Mouse (Mus musculus) limb, embryonic 14.5 days (tissue): ENCODE results near the gene Cops8. TPM values are rescaled to one million over a fixed set of nuclear protein-coding genes. Genes with fewer than 3 reads are reported as not detected.

Source experiments
- ATAC-seq: fragments of 200-750 bp; cut with Nextera tagmentation; 2 replicates; pipeline ENCODE4 v1.8.0; 2017; ENCODE audit warnings: low read depth, moderate number of reproducible peaks, moderate TSS enrichment; ENCODE audit not compliant: low FRiP score
- DNase-seq: peaks from one replicate; pipeline ENCODE4 v3.0.0-alpha.2; 2015; ENCODE audit warnings: low spot score
- H3K27ac ChIP-seq: fragments of 300-500 bp; sonication (generic); replicated peaks from 2 replicates; pipeline ENCODE4 v1.5.1; 2014; ENCODE audit warnings: low read depth, mild to moderate bottlenecking, low read length, moderate library complexity, mixed read lengths
- H3K27me3 ChIP-seq: fragments of 300-500 bp; sonication (generic); 2 replicates; pipeline ENCODE4 v1.6.1; 2014; ENCODE audit warnings: low read length, mixed read lengths; ENCODE audit not compliant: control insufficient read depth, insufficient read depth
- H3K36me3 ChIP-seq: fragments of 300-500 bp; sonication (generic); 2 replicates; pipeline ENCODE4 v1.6.1; 2014; ENCODE audit warnings: mild to moderate bottlenecking, low read length, moderate library complexity, mixed read lengths; ENCODE audit not compliant: control insufficient read depth, insufficient read depth
- H3K4me1 ChIP-seq: fragments of 300-500 bp; sonication (generic); 2 replicates; pipeline ENCODE4 v1.6.1; 2014; ENCODE audit warnings: antibody characterized with exemption, low read length, mixed read lengths; ENCODE audit not compliant: control insufficient read depth, insufficient read depth
- H3K4me2 ChIP-seq: fragments of 300-500 bp; sonication (generic); replicated peaks from 2 replicates; pipeline ENCODE4 v1.6.1; 2014; ENCODE audit warnings: low read depth, mild to moderate bottlenecking, low read length, moderate library complexity; ENCODE audit not compliant: severe bottlenecking
- H3K4me3 ChIP-seq: fragments of 300-500 bp; sonication (generic); replicated peaks from 2 replicates; pipeline ENCODE4 v1.5.1; 2014; ENCODE audit warnings: low read length
- H3K9ac ChIP-seq: fragments of 300-500 bp; sonication (generic); 2 replicates; pipeline ENCODE4 v1.6.1; 2014; ENCODE audit warnings: mild to moderate bottlenecking, low read depth, low read length, moderate library complexity; ENCODE audit not compliant: severe bottlenecking
- H3K9me3 ChIP-seq: fragments of 300-500 bp; sonication (generic); 2 replicates; pipeline ENCODE4 v1.6.1; 2016; ENCODE audit warnings: low read length; ENCODE audit not compliant: control insufficient read depth
- POLR2A ChIP-seq: fragments of 200-500 bp; IDR thresholded peaks from 2 replicates; pipeline ENCODE4 v1.8.0; 2012; ENCODE audit warnings: inconsistent platforms, mild to moderate bottlenecking, moderate library complexity, borderline replicate concordance; ENCODE audit not compliant: insufficient read depth, insufficient read length; ENCODE audit errors: extremely low read depth
- WGBS: fragments of 180-500 bp; shearing (Covaris S2); extraction: QIAGEN DNeasy Blood & Tissue Kit; methylation state at CpG from one replicate; pipeline ENCODE4 v1.1.7; 2014; 5-methylcytosine and 5-hydroxymethylcytosine counted together
- polyA plus RNA-seq, 2 experiments: library from polyadenylated mRNA; depleted of rRNA in 1 of 2; stranded (reverse) in 1 of 2; unstranded in 1 of 2; fragments of >200 nt; fragmentation: Nextera tagmentation in 1 of 2; extraction: Ambion mirVana in 1 of 2; gene quantifications; 2 replicates each; pipeline versions ENCODE4 v1.2.1 to v1.2.3; 2012 to 2014

Gene Cops8
- polyA plus RNA-seq (2012; rRNA removed) (118 and 126 TPM in 2 replicates), polyA plus RNA-seq (2014; fragmentation: Nextera tagmentation; extraction: Ambion mirVana) (155 and 168 TPM in 2 replicates)

DNA sequence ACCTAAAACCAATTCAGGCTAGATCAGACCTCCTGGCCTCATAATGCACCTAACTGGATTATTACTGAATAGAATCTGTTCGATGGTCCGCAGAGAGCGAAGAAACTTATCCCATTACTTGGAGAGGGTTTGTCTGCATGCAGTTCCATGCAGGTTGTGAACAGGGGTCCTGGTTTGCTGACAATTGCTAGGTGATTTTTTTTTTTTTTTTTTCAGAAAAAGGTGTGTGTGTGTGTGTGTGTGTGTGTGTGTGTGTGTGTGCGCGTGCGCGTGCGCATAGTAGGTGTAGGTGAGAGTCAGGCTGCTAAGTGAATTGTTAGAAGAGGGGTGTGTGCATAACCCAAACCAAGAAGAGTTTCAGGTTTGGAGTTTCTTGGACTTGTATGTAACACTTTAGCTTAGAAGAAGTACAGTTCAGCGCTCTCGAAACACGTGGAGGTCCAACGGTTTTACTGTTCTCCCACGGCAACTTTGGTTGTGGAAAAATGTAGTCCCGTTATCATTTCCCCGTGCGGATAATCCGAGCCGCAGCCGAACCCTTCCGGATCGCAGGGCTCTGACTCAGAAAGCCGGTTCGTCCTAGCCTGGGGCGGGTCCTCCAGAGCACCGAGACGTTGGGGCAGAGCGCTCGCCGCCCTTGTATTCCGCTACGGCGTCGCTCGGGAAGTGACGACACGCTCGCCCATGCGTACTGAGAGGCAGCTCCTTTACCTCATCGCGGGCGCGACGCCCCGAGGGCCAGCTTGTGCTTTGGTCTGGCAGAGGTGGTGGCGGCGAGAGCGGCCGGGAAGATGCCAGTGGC lies at the start of gene Cops8:
Cops8 (plus strand) TSS at position 223 of the 802 bp plus-strand sequence.
- Histone ChIP-seq H3K36me3 (peaks cover 22% of the 10 kb centered on the region), H3K4me2 (peak within 1 kb of the TSS; percentile 69), H3K4me3 (peak within 1 kb of the TSS; percentile 87), H3K9me3 (no peaks in the 10 kb centered on the region), H3K27ac (peak within 1 kb of the TSS; percentile 75), H3K27me3 (no peaks in the 10 kb centered on the region), H3K4me1 (peaks cover 7% of the 10 kb centered on the region; the same call in 1 of the 2 replicates), H3K9ac (peak within 1 kb of the TSS; percentile 90)
- WGBS, result 4% methylated on average over 48 of the region's 48 CpGs
- DNase-seq (peak; percentile 97), ATAC-seq (peak; percentile 100)
- TF ChIP-seq POLR2A, result peak; percentile 73; the same call in 1 of the 2 replicates

DNA sequence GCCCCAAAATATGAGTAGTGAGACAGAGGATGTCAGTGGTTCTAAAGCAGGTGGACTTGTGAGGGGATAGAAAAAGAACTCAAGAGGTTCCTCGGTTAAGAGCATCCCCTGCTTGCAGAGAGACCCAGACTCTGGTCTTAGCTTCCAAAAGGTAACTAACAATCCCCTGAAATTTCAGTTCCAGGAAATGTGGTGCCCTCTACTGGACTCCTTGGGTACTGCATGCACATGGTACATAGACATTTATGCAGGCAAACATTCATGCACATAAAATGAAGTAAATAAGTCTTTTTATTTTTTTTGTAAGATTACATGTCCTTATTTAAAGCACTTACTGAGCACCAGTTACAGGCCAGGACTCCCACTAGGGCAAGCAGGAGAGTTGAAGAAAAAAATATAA lies 45.6 kb upstream of the Cops8 start:
- ATAC-seq, result no peak
- Histone ChIP-seq H3K4me3 (no peak overlapping the region), H3K9me3 (no peaks in the 10 kb centered on the region), H3K4me1 (peaks cover 18% of the 10 kb centered on the region), H3K27me3 (no peaks in the 10 kb centered on the region), H3K27ac (no peak overlapping the region), H3K4me2 (no peak overlapping the region), H3K36me3 (no peaks in the 10 kb centered on the region), H3K9ac (no peak overlapping the region)
- no peak for TF ChIP-seq POLR2A
- DNase-seq, result no peak
- 83% methylated on average over 1 of the region's 1 CpGs for WGBS

DNA sequence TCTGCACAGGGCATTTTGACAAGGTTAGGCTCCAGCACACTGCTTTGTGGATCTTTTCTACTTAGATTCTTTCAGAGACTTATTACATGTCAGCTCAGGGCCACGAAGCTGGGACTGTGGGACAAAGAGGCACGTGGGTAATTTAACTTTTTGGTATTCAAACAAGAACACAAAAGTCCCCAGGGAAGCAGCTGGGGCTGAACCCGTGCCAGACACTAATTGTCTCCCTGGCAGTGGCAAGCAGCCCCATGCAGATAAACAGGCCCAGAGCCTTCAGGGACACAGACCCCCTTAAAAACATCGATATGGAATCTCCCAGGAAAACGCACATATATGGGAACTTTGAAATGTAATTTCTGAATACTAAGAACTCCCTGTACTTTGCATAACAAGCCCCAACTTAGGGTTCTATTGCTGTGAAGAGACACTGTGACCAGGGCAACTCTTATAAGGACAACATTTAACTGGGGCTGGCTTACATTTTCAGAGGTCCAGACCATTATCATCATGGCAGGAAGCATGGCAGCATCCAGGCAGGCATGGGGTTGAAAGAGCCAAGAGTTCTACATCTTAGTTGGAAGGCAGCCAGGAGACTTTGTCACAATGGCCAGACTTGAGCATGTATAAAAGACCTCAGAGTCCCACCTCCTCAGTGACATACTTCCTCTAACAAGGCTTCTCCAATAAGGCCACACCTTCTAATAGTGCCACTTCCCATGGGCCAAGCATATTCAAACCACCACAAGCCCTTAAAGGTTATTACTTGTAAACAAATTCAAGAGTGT lies 41.6 kb upstream of the Cops8 start:
- no peak overlapping the region for H3K4me2 ChIP-seq
- no peak overlapping the region for H3K27ac ChIP-seq
- H3K27me3 ChIP-seq, result no peaks in the 10 kb centered on the region
- DNase-seq (no peak), ATAC-seq (no peak)
- TF ChIP-seq POLR2A, result no peak
- no peak overlapping the region for H3K4me3 ChIP-seq
- H3K36me3 ChIP-seq, result no peaks in the 10 kb centered on the region
- H3K4me1 ChIP-seq, result no peaks in the 10 kb centered on the region
- WGBS, result 48% methylated on average over 5 of the region's 5 CpGs
- no peak overlapping the region for H3K9ac ChIP-seq
- H3K9me3 ChIP-seq, result no peaks in the 10 kb centered on the region

DNA sequence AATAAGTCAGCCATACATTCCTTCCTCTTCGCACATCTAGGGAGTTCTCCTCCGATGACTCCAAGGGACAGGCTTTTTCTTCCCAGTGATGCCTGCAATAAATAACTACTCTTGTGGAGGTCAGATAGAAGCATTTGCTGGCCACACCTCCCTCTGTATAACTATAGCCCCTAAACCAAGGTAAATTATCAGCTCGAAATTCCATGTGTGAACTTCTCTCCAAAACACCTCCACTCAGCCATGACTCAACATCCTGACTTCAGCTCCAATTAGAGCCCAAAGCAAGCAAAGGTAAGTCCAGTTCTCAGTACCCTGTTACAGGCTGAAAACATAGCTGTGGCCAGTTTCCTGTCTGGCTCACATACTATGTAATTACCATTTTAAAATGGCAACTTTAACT lies 38.8 kb upstream of the Cops8 start:
- H3K9ac ChIP-seq, result no peak overlapping the region
- H3K4me1 ChIP-seq, result peaks cover 11% of the 10 kb centered on the region
- WGBS, result 77% methylated on average over 3 of the region's 3 CpGs
- H3K4me3 ChIP-seq, result no peak overlapping the region
- H3K27me3 ChIP-seq, result no peaks in the 10 kb centered on the region
- no peak for DNase-seq
- no peak for ATAC-seq
- no peaks in the 10 kb centered on the region for H3K36me3 ChIP-seq
- H3K27ac ChIP-seq, result no peak overlapping the region
- H3K4me2 ChIP-seq, result no peak overlapping the region
- H3K9me3 ChIP-seq, result no peaks in the 10 kb centered on the region
- TF ChIP-seq POLR2A, result no peak

DNA sequence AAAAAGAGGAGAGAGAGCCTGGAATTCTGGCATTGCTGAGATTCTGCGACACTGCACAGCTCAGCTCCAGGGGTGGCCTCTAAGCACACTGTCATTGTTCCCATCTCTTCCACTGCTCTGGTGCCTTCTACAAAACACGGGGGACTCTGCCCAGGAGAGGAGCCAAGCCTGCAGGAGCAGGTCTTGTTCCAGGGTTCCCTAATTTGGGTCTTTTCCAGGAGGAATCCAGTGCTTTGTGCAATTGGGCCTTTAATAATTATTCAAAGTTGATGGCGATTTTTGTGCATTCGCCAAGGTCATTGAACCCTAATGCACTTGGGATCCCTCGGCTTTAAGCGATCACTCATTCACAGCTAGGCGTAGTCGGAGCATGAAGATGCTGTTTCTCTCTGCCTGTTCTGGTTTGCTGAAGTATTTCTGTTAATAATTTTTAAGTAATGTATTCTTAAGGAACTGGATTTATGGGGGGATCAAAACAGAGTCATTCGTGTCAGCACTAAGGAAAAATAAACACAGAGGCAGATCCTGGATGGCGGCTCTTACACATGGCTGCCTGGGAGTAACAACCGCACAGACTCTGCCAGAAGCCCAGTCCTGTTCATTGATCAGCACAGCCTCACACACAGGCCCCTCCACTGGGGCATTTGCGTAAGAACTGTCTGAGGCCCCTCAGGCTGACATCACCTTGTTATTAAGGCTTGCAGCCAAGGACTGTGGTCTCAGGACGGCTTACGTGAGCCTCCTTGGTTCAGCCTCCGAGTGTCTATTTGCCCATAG lies 35.9 kb upstream of the Cops8 start:
- Histone ChIP-seq H3K9ac (no peak overlapping the region), H3K4me2 (no peak overlapping the region), H3K4me3 (no peak overlapping the region), H3K4me1 (peaks cover 11% of the 10 kb centered on the region), H3K27me3 (no peaks in the 10 kb centered on the region), H3K36me3 (no peaks in the 10 kb centered on the region), H3K9me3 (no peaks in the 10 kb centered on the region), H3K27ac (0 out of 2 replicates have a peak overlapping the region, but pooled peaks have one; percentile 3)
- DNase-seq (peak; percentile 37), ATAC-seq (no peak)
- 60% methylated on average over 15 of the region's 15 CpGs for WGBS
- TF ChIP-seq POLR2A, result no peak
